7 mouse cellular contexts compared by ENCODE assay signal in genomic region chr4:126111153-126111549, GRCm38 (mm10). TPM values are rescaled to one million over a fixed set of nuclear protein-coding genes. Genes with fewer than 3 reads are reported as not detected.
DNase-seq lines count a peak whose midpoint lies in the region; ATAC-seq and TF ChIP-seq lines count a peak whose summit lies in the region.

No protein-coding gene starts in this region.

- WGBS in lung, embryonic 16.5 days: 15% methylated on average over 7 of the region's 7 CpGs
- 15% methylated on average over 7 of the region's 7 CpGs for WGBS in embryonic facial prominence, embryonic 14.5 days
- WGBS in midbrain, postnatal 0 days: 12% methylated on average over 7 of the region's 7 CpGs

- peak overlapping the region; percentile 55 for H3K9ac ChIP-seq in lung, embryonic 16.5 days (ENCODE audit: low read length)
- peak overlapping the region; percentile 10 for H3K9ac ChIP-seq in embryonic facial prominence, embryonic 14.5 days (ENCODE audit: low read depth, low read length)
- H3K9ac ChIP-seq in midbrain, postnatal 0 days (replicated peaks; ENCODE audit: low read length, poor library complexity, severe bottlenecking): peak overlapping the region; percentile 2

- peak; percentile 10 for ATAC-seq in lung, embryonic 16.5 days (ENCODE audit: low read depth)
- ATAC-seq in embryonic facial prominence, embryonic 14.5 days (ENCODE audit: low read depth): 0 out of 2 replicates have a peak, but pooled peaks have one; percentile 1
- ATAC-seq in midbrain, postnatal 0 days (ENCODE audit: low FRiP score): no peak; the same call in 1 of the 2 replicates

- DNase-seq in lung, postnatal 36 days: no peak
- no peak for DNase-seq in embryonic facial prominence, embryonic 14.5 days (ENCODE audit: low spot score)
- peak; percentile 69 for DNase-seq in kidney, postnatal 10 days
- DNase-seq in midbrain, postnatal 0 days (ENCODE audit: low spot score): no peak
- no peak for DNase-seq in layer of hippocampus, adult 8-10 months (ENCODE audit: low spot score in 2 of 2)
- no peak for DNase-seq in urinary bladder, postnatal 25 days (ENCODE audit: low spot score)

- no peaks in the 10 kb centered on the region for H3K27me3 ChIP-seq in lung, embryonic 16.5 days (ENCODE audit: control insufficient read depth, insufficient read depth, low read depth, low read length)
- H3K27me3 ChIP-seq in embryonic facial prominence, embryonic 14.5 days (replicated peaks; ENCODE audit: control insufficient read depth, insufficient read depth, low read length): no peaks in the 10 kb centered on the region
- H3K27me3 ChIP-seq in midbrain, postnatal 0 days (ENCODE audit: insufficient read depth, low read length): no peaks in the 10 kb centered on the region

- no peaks in the 10 kb centered on the region for H3K9me3 ChIP-seq in lung, embryonic 16.5 days (ENCODE audit: control insufficient read depth, low read length)
- no peaks in the 10 kb centered on the region for H3K9me3 ChIP-seq in embryonic facial prominence, embryonic 14.5 days (ENCODE audit: control insufficient read depth, low read length)
- no peaks in the 10 kb centered on the region for H3K9me3 ChIP-seq in midbrain, postnatal 0 days (ENCODE audit: low read length)

- H3K4me2 ChIP-seq in lung, embryonic 16.5 days (ENCODE audit: low read depth, low read length): peak overlapping the region; percentile 45
- H3K4me2 ChIP-seq in embryonic facial prominence, embryonic 14.5 days (ENCODE audit: low read depth, low read length): peak overlapping the region; percentile 23
- peak overlapping the region; percentile 10; the same call in 1 of the 2 replicates for H3K4me2 ChIP-seq in midbrain, postnatal 0 days (ENCODE audit: low read depth, low read length, poor library complexity, severe bottlenecking)

- TF ChIP-seq CTCF in midbrain, postnatal 0 days (IDR thresholded peaks at IDR 0.05): no peak

- H3K4me3 ChIP-seq in lung, embryonic 16.5 days (ENCODE audit: low read length): peak overlapping the region; percentile 8
- H3K4me3 ChIP-seq in embryonic facial prominence, embryonic 14.5 days (ENCODE audit: low read depth, low read length): no peak overlapping the region
- no peak overlapping the region for H3K4me3 ChIP-seq in midbrain, postnatal 0 days (ENCODE audit: low read depth, low read length)

- H3K4me1 ChIP-seq in lung, embryonic 16.5 days (replicated peaks; ENCODE audit: control insufficient read depth, insufficient read depth, low read length): peaks cover 58% of the 10 kb centered on the region
- peaks cover 23% of the 10 kb centered on the region for H3K4me1 ChIP-seq in embryonic facial prominence, embryonic 14.5 days (ENCODE audit: control insufficient read depth, insufficient read depth, low read length)
- H3K4me1 ChIP-seq in midbrain, postnatal 0 days (ENCODE audit: insufficient read depth, low read length): peaks cover 16% of the 10 kb centered on the region

- peak overlapping the region; percentile 93 for H3K27ac ChIP-seq in lung, embryonic 16.5 days (ENCODE audit: low read length)
- H3K27ac ChIP-seq in embryonic facial prominence, embryonic 14.5 days (replicated peaks; ENCODE audit: low read depth, low read length): peak overlapping the region; percentile 67
- peak overlapping the region; percentile 71 for H3K27ac ChIP-seq in midbrain, postnatal 0 days (ENCODE audit: low read depth, low read length)

- no peaks in the 10 kb centered on the region for H3K36me3 ChIP-seq in lung, embryonic 16.5 days (ENCODE audit: control insufficient read depth, insufficient read depth, low read length)
- H3K36me3 ChIP-seq in embryonic facial prominence, embryonic 14.5 days (ENCODE audit: control insufficient read depth, insufficient read depth, low read length): no peaks in the 10 kb centered on the region
- H3K36me3 ChIP-seq in midbrain, postnatal 0 days (ENCODE audit: insufficient read depth, low read length): no peaks in the 10 kb centered on the region; the same call in 1 of the 2 replicates

RNA-seq across cellular contexts. Expression of gene Stk40, which starts 7.4 kb away (rescaled TPM):
- polyA plus RNA-seq in lung, embryonic 16.5 days (2015; fragmentation: Nextera tagmentation; extraction: Ambion mirVana): 37.7 and 40.3 TPM in 2 replicates
- 26.8 and 32.1 TPM in 2 replicates for polyA plus RNA-seq in embryonic facial prominence, embryonic 14.5 days (2014; fragmentation: Nextera tagmentation; extraction: Ambion mirVana)
- total RNA-seq in midbrain, postnatal 0 days (2014; rRNA removed): 18.0 and 21.2 TPM in 2 replicates
- 16.9 and 17.4 TPM in 2 replicates for polyA plus RNA-seq in midbrain, postnatal 0 days (2015; fragmentation: Nextera tagmentation; extraction: Ambion mirVana)
- total RNA-seq in layer of hippocampus, adult 8-10 months (2022): 10 to 100 TPM; 25.4 to 36.5 (median 31.1) TPM

RNA-seq across cellular contexts. Expression of gene Lsm10, which starts 14.7 kb away (rescaled TPM):
- 57.2 and 57.7 TPM in 2 replicates for polyA plus RNA-seq in lung, embryonic 16.5 days (2015; fragmentation: Nextera tagmentation; extraction: Ambion mirVana)
- 52.0 and 54.1 TPM in 2 replicates for polyA plus RNA-seq in embryonic facial prominence, embryonic 14.5 days (2014; fragmentation: Nextera tagmentation; extraction: Ambion mirVana)
- 27.0 and 28.6 TPM in 2 replicates for total RNA-seq in midbrain, postnatal 0 days (2014; rRNA removed)
- 47.7 and 49.3 TPM in 2 replicates for polyA plus RNA-seq in midbrain, postnatal 0 days (2015; fragmentation: Nextera tagmentation; extraction: Ambion mirVana)
- total RNA-seq in layer of hippocampus, adult 8-10 months (2022): 10 to 100 TPM; 14.3 to 17.5 (median 16.1) TPM

RNA-seq across cellular contexts. Expression of gene Eva1b, which starts 36.4 kb away (rescaled TPM):
- 98.0 and 108 TPM in 2 replicates for polyA plus RNA-seq in lung, embryonic 16.5 days (2015; fragmentation: Nextera tagmentation; extraction: Ambion mirVana)
- 78.9 and 81.7 TPM in 2 replicates for polyA plus RNA-seq in embryonic facial prominence, embryonic 14.5 days (2014; fragmentation: Nextera tagmentation; extraction: Ambion mirVana)
- total RNA-seq in midbrain, postnatal 0 days (2014; rRNA removed): 8.5 and 12.3 TPM in 2 replicates
- polyA plus RNA-seq in midbrain, postnatal 0 days (2015; fragmentation: Nextera tagmentation; extraction: Ambion mirVana): 9.1 and 10.6 TPM in 2 replicates
- total RNA-seq in layer of hippocampus, adult 8-10 months (2022): 1 to 10 TPM; 2.5 to 4.8 (median 3.3) TPM

RNA-seq across cellular contexts. Expression of gene Sh3d21, which starts 52.1 kb away (rescaled TPM):
- polyA plus RNA-seq in lung, embryonic 16.5 days (2015; fragmentation: Nextera tagmentation; extraction: Ambion mirVana): 9.2 and 12.3 TPM in 2 replicates
- 7.8 and 7.9 TPM in 2 replicates for polyA plus RNA-seq in embryonic facial prominence, embryonic 14.5 days (2014; fragmentation: Nextera tagmentation; extraction: Ambion mirVana)
- 0.19 and 2.7 TPM in 2 replicates for total RNA-seq in midbrain, postnatal 0 days (2014; rRNA removed)
- 2.6 and 2.9 TPM in 2 replicates for polyA plus RNA-seq in midbrain, postnatal 0 days (2015; fragmentation: Nextera tagmentation; extraction: Ambion mirVana)
- total RNA-seq in layer of hippocampus, adult 8-10 months (2022): 1 to 10 TPM in 3 of 4 experiments, under 1 TPM in 1; 0.68 to 1.3 (median 1.1) TPM

RNA-seq across cellular contexts. Expression of gene Oscp1, which starts 52.8 kb away (rescaled TPM):
- 21.8 and 23.7 TPM in 2 replicates for polyA plus RNA-seq in lung, embryonic 16.5 days (2015; fragmentation: Nextera tagmentation; extraction: Ambion mirVana)
- 13.7 and 17.5 TPM in 2 replicates for polyA plus RNA-seq in embryonic facial prominence, embryonic 14.5 days (2014; fragmentation: Nextera tagmentation; extraction: Ambion mirVana)
- total RNA-seq in midbrain, postnatal 0 days (2014; rRNA removed): 19.1 and 34.3 TPM in 2 replicates
- polyA plus RNA-seq in midbrain, postnatal 0 days (2015; fragmentation: Nextera tagmentation; extraction: Ambion mirVana): 47.7 and 50.2 TPM in 2 replicates
- total RNA-seq in layer of hippocampus, adult 8-10 months (2022): 10 to 100 TPM; 45.2 to 63.6 (median 50.8) TPM

Comparison
In these comparisons a context has a peak if more than half of its experiments do, and no peak if none do; other contexts are left out.
1. H3K9ac ChIP-seq: peak in every context shown above with its lines; median percentile 55 in lung, embryonic 16.5 days; 10 in embryonic facial prominence, embryonic 14.5 days; 2 in midbrain, postnatal 0 days.